Mouse (Mus musculus): ENCODE results near the gene Hcar2.

Hcar2 gene

DNA sequence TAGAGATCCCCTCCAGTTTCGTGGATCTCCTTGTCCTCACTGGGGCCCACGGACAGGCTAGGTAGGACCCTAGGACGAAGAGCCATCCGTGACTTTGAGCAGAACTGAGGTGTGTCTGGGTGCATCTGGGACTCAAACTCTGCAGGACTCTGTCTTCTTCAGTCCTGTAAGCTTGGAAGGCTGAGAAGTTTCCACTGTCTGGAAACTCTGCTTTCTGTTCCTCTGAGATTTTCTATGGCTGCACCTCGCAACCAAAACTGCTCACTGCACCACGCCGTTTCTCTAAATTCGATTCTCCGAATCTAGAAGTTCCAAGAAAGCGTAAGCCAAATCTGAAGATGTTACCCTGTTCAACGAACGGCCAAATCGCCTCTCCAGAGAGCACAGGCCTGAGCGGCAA, 1.4 kb downstream of the Hcar2 start:
- ATAC-seq (ENCODE audit: insufficient number of reproducible peaks, low FRiP score, low TSS enrichment): no peak

DNA sequence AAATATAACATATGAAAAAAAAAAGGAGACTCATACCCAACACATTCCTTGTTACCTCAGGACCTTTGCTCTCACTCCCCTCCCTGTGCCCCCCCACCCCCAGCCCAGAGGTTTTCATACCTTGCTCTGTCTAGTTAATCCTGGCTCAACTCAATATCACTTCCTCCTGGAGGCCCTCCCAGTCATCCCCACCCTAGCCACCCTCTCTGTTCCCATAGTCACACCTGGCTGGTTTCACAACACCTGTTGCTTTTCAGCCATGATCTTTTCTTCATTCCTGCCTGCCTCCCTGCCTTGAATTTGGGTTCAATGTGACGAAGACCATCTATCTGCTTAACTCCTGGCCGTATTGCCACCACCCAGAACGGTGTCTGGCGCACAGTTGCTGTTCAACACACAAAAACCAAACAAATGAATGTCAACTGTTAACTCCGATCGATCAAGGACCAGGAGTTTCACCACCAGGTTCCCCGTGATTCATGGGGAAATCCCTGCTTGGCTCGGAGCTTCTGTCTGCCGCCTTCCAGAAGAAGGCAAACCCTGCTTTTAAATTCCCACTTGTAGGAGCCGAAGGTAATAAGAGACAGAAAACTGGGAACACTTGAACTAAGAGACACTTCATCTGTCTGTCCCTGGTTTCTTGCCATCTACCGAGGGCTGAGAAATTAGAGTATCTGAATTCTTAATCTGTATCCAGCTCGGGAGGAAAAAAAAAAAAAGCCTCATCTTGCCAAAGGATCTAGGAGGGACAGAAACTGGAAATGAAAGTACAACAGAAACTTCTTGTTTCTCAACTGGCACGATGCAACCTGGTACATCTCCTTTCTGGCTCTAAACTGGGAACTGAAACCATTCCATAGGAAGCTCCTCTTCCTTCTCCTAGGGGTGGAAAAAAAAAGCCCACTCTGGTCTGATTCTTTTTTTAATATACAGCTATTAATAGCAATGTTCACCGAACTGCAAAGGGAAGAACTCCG, 2.6 kb downstream of the Hcar2 start:
- no peak for ATAC-seq (ENCODE audit: insufficient number of reproducible peaks, low FRiP score, low TSS enrichment)

DNA sequence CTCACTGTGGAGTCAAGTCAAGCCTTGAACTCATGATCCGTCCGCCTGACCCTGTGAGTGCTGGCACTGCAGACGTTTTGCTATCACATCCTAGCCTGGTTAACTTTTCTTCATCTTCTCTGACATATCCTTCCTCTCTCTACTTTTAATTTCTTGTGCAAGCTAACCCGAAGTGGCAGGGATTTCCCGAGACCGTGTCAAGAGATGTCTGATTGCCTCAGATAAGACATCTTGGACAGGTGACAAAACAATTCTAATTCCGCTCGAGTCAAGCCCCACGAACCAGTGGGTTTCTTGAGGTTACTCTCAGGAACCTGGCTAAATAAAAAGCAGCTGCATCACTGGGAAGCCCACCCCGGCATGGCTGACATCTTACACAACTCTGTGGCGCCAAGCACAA, 6.5 kb downstream of the Hcar2 start:
- ATAC-seq (ENCODE audit: insufficient number of reproducible peaks, low FRiP score, low TSS enrichment): no peak

DNA sequence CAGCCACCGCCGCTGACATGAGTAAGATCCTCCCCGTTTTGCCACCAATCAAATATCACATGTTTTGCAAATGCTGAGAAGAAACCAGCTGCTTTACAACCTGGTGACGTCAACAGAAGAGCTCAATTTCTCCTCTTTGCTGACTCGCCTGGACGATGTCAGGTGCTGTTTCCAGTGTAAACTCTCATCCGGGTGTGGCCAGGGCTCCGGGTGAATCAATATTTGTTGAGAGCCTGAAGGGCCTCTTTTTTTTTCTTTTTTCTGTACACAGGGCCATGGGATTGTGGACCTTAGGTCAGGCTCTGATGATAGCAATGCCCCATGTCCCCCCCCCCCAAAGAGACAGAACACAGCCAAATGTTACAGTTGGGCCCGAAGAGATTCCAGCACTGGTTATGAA, 10.8 kb downstream of the Hcar2 start:
- no peak for ATAC-seq (ENCODE audit: insufficient number of reproducible peaks, low FRiP score, low TSS enrichment)

DNA sequence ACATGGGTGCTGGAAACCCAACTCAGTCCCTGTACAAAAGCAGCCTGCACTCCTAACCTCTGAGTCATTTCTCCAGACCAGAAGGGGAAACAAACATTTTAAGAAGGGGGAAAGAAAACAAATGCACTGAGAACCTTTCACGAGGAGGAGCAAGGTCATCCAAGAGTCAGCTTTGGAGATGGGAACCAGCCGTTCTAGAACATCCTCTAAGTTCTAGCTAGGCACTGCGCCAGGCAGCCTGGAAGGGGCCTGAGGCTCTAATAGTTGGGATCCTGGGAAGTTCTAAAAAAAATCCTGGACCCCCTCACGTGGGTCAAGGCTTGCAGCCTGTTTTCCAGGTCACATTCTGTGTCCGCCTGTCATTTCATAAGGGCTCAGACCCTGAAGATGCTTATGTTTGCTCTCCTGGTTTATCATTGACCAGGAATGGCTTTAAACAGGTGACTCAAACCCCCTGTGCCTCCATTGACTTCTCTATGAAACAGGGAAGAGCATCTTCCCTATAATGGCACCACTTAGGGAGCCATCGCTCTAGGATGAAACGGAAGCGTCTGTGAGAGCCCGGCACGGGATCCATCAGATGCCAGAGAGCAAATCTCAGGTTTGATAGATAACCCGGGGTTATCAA, 11.3 kb downstream of the Hcar2 start:
- no peak for ATAC-seq (ENCODE audit: insufficient number of reproducible peaks, low FRiP score, low TSS enrichment)

DNA sequence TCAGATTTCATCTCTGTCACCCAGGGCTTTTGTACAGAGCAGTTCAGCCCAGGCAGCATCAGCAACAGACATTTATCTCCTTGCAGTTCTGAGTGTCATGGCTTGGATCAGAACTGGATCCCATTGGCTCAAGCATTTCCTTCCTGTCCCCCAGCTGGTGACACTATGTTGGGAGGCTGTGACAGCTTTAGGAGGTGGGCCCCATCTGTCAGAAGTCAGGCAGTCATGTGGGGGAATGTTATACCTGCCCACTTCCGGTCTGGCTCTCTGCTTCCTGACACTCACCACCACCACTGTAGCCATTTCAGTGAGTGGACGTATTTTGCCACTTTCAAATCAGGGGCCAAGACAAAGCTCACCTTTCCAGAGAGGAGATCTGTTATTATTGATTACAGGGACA, 13.9 kb downstream of the Hcar2 start:
- no peak for ATAC-seq (ENCODE audit: insufficient number of reproducible peaks, low FRiP score, low TSS enrichment)

DNA sequence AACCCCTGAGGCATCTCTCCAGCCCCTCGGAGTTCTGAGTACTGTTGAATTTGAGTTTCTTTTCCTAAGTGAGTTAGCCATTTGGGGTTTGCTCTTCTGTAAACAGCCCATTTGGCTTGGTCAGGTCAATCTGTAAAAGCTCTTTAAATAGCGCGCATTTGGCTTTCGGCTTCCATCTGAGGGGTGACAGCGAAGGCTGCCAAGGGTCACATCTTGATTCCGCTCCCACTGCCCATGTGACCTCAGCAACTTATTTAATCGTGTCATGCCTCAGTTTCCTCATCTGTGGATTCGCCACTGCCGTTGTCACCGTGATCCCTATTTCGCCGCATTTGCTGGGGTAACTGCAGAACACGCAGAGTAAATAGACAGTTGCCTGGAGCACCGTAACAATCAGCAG, 21.0 kb downstream of the Hcar2 start:
- ATAC-seq (ENCODE audit: insufficient number of reproducible peaks, low FRiP score, low TSS enrichment): no peak

DNA sequence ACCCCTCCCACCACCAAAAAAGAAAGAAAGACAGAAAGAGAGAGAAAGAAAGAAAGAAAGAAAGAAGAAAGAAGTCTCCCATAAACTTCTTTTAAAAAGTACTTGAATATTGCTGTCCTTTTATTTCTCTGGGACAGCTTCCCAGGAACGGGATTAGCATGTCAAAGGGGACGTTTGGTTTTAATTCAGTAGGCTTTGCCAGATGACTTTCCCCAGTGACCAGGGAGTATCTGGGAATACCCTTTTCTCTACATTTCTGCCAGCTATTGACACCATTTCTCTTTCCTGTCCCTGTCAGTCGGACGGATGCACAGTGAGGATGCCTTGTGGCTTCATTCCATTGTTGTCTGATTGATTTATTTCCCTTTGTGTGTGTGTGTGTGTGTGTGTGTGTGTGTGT, 21.5 kb downstream of the Hcar2 start:
- no peak for ATAC-seq (ENCODE audit: insufficient number of reproducible peaks, low FRiP score, low TSS enrichment)

DNA sequence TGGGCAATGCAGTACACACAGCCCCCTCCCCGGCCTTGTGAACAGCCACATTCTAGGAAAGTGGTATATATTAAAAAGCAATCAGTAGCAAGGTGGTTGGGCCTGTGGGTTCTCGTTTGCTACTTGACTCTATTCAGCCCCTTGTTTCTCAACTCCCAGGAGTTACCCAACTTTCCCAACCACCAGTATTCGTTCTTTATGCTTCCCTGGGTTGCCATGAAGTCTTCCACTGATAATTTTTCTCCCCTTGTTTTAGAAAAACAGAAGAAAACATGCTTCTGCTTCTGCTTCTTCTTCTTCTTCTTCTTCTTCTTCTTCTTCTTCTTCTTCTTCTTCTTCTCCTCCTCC, 22.4 kb downstream of the Hcar2 start:
- no peak for ATAC-seq (ENCODE audit: insufficient number of reproducible peaks, low FRiP score, low TSS enrichment)

DNA sequence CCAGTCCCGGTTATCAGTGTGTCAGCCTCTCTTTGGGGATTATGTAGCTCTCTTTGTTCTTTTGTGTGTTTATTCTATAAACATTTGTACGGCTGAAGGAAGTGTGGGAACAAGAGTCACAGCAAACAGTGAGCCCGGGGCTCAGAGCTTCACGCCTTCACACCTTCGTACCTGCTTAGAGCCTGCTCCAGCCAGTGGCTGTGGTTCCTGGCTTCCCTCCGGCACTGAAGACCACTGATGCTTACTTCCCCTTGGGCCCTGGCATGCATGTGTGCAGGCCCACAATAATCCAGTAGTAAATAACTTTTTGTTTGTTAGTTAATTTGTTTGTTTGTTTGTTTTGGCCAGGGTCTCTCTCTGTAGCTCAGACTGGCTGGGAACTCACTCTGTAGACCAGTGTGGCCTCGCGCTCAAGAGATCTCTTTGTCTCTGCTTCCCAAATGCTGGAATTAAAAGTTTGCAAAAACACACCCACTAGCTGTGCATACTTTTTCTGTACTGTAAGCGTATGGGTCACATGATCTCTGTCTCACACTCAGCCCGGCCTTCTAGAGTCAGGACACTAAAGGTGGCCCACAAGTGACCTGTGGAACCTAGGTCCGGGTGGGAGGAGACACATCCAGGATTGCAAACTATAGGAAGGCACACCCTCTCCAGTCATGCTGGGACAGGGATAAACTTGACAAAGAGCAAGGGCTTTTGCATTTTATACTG, 22.9 kb downstream of the Hcar2 start:
- no peak for ATAC-seq (ENCODE audit: insufficient number of reproducible peaks, low FRiP score, low TSS enrichment)

DNA sequence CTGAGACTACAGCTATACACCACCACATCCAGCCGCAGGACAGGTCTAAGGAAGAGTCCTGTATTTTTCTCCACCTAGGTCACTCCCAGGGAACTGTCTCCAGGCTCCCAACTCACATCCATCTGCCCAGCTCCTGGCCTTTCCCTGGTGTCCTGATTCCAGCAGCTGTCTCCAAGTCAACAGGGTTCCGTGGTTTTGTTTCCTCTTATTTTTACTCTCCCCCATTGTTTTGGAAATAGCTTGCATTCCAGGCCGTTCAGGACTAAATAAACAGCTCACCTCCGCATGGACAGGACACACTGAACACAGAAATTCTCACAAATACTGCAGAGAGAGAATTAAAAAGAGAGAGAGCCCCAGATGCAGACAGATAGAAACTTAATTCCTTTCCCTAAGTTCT, 27.9 kb downstream of the Hcar2 start:
- no peak for ATAC-seq (ENCODE audit: insufficient number of reproducible peaks, low FRiP score, low TSS enrichment)

DNA sequence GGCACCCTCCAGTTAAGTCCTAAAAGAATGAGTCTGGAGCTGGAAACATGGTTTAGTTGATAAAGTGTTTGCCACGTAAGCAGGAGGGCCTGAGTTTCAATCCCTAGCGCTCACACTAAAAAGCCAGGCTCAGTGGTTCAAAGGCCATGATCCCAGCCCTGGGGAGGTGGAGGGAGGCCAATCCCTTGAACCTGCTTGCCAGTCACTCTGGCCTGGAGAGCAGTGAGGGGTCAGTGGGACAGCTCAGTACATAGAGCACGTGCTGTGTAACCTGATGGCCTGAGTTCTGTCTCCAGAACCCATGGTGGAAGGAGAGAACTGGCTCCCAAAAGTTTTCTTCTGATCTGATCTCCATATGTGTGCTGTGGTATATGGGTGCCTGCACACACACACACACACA, 30.5 kb downstream of the Hcar2 start:
- no peak for ATAC-seq (ENCODE audit: insufficient number of reproducible peaks, low FRiP score, low TSS enrichment)

DNA sequence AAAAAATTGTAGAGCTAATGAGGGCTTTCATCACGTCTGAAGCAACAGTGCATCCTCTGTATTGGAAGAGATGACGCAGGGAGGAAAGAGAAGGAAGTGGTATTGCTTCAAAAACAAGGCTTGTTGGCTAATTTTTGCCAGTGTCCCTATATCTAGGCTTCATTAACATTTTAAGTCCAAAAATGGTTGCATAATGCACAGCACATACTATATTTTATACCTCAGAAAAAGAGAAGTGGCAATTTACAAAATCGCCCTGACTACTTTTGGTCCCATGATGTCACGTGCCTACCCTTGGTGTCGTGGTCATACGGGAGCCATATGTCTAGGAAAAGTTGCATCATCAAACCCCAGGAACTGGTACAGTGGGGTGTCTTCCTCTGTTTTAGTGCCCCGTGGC, 33.0 kb downstream of the Hcar2 start:
- no peak for ATAC-seq (ENCODE audit: insufficient number of reproducible peaks, low FRiP score, low TSS enrichment)

DNA sequence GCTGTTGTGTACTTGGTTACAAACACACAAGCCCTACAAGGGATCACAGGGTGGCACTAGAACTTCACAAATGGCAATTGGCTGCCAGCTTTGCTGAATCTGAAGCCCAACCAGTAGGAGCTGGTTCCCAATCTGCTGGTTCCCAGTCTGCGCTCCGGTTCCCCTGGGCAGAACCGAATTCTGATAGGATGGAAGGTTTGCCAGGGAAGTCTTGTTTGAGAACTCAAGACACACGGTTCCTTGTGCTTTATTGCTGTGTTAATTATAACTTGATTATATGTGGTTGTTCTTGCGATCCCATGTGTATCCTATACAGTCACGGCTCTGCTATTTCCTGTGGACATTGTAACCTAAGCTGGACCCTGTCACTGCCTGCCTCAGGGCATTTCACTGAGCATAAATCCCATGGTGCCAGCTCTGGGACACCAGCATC, 37.6 kb downstream of the Hcar2 start:
- ATAC-seq (ENCODE audit: insufficient number of reproducible peaks, low FRiP score, low TSS enrichment): no peak

DNA sequence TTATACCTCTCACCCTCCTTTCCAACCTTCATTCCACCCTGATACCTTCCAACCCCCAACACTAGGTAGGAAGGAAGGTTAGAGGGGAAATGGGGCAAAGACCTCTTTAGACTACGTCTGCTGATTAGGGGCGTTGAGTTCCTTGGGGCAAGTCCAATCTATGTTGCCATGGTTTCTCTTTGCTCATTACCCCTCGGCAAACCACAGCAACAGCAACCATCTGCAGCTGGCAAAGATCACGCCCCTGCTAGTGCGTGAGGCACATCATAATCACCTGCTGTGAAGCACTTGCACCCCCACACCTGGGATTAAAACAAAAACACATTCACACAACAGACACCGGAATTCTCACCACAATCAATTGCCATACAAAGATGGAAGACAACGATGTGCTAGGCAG, 42.6 kb downstream of the Hcar2 start:
- ATAC-seq (ENCODE audit: insufficient number of reproducible peaks, low FRiP score, low TSS enrichment): no peak

DNA sequence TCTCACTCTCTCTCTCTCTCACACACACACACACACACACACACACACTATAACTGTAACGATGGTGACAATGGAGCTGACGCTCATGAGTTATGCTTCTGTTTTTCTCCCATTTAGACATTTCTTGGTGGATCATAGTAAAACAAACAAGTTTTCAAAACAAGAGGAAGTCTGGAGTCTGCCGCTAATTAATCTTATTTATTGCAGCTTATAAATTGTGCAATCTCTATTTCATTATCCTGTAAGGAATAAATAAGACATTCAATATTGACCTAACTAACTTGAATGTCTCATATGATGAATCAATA, 44.1 kb downstream of the Hcar2 start:
- ATAC-seq (ENCODE audit: insufficient number of reproducible peaks, low FRiP score, low TSS enrichment): no peak

DNA sequence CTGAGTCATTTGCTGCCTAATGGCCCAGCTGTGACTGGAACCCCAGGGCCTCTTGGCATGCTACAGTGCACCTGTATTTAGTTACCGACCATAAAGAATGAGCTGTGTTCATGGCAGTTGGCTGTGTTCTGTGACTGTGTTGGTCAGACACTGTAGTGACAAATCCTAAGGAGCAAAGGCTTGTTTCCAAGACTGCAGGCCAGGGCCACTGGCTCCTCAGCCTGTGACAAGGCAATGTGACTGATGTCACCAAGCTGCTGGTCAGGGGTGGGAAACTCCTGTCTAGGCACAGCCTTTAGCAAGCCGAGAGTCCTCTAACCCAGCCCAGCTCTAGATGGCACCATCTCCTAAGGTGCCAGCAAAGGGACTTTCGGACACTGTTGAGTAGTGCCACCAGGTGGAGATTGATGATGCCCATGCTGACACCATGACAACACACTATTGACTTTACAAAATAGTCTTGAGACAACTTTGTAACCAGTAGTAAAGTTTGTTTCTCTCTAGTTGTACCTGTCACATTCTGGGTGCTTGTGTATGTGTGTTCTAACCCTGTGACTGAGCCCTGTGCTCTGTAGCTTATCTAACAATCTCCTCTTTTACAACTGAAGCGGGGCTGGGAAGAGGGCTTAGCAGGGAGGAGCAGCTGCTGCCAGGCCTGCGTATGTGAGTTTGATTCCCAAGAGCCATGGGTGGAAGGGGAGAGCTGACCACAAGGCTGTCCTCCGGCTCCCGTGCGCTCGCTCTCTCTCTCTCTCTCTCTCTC, 44.6 kb downstream of the Hcar2 start:
- ATAC-seq (ENCODE audit: insufficient number of reproducible peaks, low FRiP score, low TSS enrichment): no peak

DNA sequence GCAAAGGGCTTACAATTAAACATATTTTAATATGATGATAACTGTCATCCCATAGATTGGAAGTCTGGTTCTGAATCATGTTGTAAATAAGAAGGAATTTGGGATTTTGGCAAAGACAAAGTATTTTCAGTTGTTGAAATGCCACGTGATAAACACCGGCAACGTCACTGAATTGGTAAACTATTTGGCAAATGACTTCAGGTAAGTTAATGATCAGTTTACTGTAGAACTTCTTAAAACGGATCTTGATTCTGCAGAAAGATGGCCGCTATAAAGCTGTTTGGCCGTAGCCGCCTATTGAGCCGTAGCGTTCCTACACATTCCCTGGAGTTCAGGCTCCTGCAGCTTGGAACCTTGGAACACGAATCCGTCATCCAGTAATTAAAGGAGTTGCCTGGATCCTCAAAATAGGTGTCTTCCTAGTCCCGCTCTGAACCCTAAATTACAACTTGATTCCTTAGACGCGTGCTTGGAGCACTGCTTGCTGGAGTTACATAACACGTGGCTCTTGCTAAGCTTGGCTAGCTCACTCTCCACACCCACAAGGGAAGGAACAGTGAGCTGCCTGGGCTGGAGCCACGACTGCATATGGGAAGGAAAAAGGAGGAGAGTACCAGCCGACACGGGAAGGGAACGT, 46.2 kb downstream of the Hcar2 start:
- no peak for ATAC-seq (ENCODE audit: insufficient number of reproducible peaks, low FRiP score, low TSS enrichment)

DNA sequence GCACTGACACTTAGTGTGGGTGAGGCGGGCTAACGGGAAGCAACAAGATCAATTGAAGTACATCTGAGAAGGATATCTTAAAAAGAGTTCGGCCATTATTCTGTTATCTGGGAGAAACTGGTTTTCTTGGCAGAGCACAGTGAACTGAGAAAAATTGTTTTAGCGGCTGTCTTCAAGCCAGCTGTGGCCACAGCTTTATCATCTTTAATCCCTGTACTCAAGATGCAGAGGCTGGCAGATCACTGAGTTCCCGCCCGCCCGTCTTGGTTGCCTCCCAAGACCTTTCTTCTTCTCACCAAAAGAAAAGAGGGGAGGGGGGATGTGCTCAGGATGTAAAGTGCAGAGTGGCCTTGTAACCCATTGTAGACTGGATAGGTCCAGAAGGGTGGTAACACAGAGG, 48.4 kb downstream of the Hcar2 start:
- no peak for ATAC-seq (ENCODE audit: insufficient number of reproducible peaks, low FRiP score, low TSS enrichment)
